Mouse (Mus musculus): ENCODE measurements around the gene Sparc. TPM values are rescaled to one million over a fixed set of nuclear protein-coding genes. Genes with fewer than 3 reads are reported as not detected.
A peak's percentile ranks its signal among the peaks of the same experiment; 100 is the strongest.

Sparc gene
- polyA plus RNA-seq, 1 experiment: 427 TPM

DNA sequence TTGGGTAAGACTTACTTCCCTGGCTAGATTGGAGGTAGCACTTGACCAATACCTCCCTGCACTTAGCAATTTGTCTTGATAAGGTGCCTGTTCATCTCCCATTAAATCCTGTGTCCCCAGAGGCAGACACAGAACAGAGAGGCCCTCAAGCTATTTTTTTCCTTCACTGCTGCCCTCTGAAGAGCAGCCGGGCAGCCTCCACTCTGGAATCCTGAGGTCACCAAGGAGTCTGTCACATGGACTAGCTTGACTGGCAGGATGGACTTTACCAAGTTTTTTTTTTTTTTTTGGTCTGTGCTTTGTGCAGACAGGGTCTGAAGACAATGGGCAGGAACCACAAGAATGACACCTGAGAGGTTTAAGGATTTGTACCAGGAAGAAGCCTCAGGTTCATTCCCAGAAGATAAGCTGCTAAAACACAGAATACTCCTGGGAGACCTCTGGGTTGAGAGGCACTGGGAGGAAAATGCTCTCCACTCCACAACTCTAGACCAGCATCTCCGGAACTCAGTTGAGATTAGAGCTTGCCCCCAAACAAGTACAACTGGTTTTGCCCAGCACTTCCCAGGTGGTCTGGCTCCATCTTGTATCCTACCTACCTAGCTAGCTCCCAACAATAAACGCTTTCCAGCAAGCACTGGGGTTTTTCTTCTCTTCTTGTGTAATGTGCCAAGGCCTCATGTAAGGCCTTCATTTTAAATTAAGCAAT, 37.0 kb upstream of the Sparc start:
- Histone ChIP-seq H3K4me1 (ENCODE audit: control insufficient read depth, insufficient read depth, insufficient read length) (peaks cover 5% of the 10 kb centered on the region; the same call in 1 of the 2 replicates), H3K4me3 (ENCODE audit: extremely low read depth, insufficient read depth, insufficient read length) (peak overlapping the region; percentile 95), H3K36me3 (ENCODE audit: control insufficient read depth, insufficient read depth, low read length) (peaks cover under 1% of the 10 kb centered on the region; the same call in 1 of the 2 replicates), H3K27ac (ENCODE audit: insufficient read depth, low read length) (peak overlapping the region; percentile 70), H3K27me3 (ENCODE audit: control insufficient read depth, insufficient read depth, low read length) (no peaks in the 10 kb centered on the region)
- 77% methylated on average over 3 of the region's 3 CpGs for WGBS
- no peak for DNase-seq (ENCODE audit: low read depth in 1 of 2, low spot score in 2 of 2)
- TF ChIP-seq CTCF (IDR thresholded peaks at IDR 0.05; ENCODE audit: extremely low read depth, insufficient read depth, insufficient read length, insufficient replicate concordance) (no peak), POLR2A (IDR thresholded peaks at IDR 0.05; ENCODE audit: low read depth, low read length) (no peak)

DNA sequence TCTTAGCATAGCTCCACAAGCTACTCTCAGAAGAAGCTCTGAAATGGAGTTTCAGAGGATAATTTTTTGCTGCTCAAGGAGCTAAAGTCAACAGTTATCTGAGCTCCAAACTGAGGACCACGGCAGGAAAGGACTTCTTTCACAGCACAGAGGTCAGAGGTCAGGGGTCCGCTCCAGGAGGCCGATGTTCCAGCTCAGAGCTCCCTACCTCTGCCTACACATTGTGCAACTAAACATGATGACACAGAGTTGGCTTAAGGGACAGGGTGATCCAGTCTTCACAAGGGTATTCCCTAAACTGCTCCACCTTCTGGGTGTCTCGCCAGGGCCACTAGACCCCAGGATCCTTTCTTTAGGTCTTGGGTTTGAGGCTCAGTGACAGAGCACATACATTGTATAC, 35.5 kb upstream of the Sparc start:
- no peak overlapping the region for H3K4me3 ChIP-seq (ENCODE audit: extremely low read depth, insufficient read depth, insufficient read length)
- no peak for DNase-seq (ENCODE audit: low read depth in 1 of 2, low spot score in 2 of 2)
- 79% methylated on average over 4 of the region's 4 CpGs for WGBS
- no peaks in the 10 kb centered on the region for H3K27me3 ChIP-seq (ENCODE audit: control insufficient read depth, insufficient read depth, low read length)
- peaks cover 5% of the 10 kb centered on the region; the same call in 1 of the 2 replicates for H3K4me1 ChIP-seq (ENCODE audit: control insufficient read depth, insufficient read depth, insufficient read length)
- no peak overlapping the region for H3K27ac ChIP-seq (ENCODE audit: insufficient read depth, low read length)
- no peak for TF ChIP-seq POLR2A (IDR thresholded peaks at IDR 0.05; ENCODE audit: low read depth, low read length)
- no peak for TF ChIP-seq CTCF (IDR thresholded peaks at IDR 0.05; ENCODE audit: extremely low read depth, insufficient read depth, insufficient read length, insufficient replicate concordance)
- peaks cover 4% of the 10 kb centered on the region for H3K36me3 ChIP-seq (ENCODE audit: control insufficient read depth, insufficient read depth, low read length)

DNA sequence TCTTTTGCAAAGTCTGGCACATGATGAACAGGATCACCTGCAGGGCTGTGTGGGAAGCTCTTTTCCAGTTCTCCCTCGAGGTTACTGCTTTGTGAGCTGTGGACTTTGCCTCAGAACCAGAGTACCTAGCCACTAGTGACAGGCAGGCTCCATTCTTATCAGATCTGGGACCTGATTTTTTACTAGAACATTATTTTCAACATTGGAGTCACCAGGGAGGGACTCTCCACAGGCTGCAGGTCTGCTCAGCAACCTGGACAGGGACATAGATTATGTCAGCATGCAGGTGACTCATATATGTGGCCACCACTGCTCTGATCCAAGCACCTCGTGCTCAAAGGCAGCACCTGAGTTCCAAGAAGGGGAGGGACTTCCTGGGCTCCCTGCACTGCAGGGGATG, 32.2 kb upstream of the Sparc start:
- no peak overlapping the region for H3K27ac ChIP-seq (ENCODE audit: insufficient read depth, low read length)
- WGBS: 53% methylated on average over 2 of the region's 2 CpGs
- TF ChIP-seq CTCF (IDR thresholded peaks at IDR 0.05; ENCODE audit: extremely low read depth, insufficient read depth, insufficient read length, insufficient replicate concordance): no peak
- no peak for TF ChIP-seq POLR2A (IDR thresholded peaks at IDR 0.05; ENCODE audit: low read depth, low read length)
- no peak overlapping the region for H3K4me3 ChIP-seq (ENCODE audit: extremely low read depth, insufficient read depth, insufficient read length)
- H3K36me3 ChIP-seq (ENCODE audit: control insufficient read depth, insufficient read depth, low read length): peaks cover 11% of the 10 kb centered on the region
- no peak for DNase-seq (ENCODE audit: low read depth in 1 of 2, low spot score in 2 of 2)
- H3K27me3 ChIP-seq (ENCODE audit: control insufficient read depth, insufficient read depth, low read length): no peaks in the 10 kb centered on the region
- peaks cover under 1% of the 10 kb centered on the region; the same call in 1 of the 2 replicates for H3K4me1 ChIP-seq (ENCODE audit: control insufficient read depth, insufficient read depth, insufficient read length)

DNA sequence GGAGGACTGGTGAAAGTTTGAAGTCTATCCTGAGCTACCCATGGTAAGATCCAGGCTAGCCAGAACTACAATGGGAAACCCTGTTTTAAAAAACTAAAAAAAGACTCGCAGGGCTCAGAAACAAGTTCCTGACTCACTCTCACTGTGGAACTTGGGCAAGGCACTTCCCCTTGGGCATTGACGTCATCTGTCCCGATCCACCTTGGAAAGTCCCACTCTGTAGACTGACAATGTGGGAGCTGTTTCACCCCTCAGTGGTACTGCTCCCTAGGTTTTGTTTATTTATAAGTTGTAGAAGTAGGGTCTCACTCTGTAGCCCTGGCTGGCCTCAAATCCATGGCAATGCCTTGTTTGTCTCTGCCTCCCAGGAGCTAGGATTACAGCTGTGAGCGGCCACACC, 30.7 kb upstream of the Sparc start:
- Histone ChIP-seq H3K27ac (ENCODE audit: insufficient read depth, low read length) (peak overlapping the region; percentile 70), H3K4me1 (ENCODE audit: control insufficient read depth, insufficient read depth, insufficient read length) (no peaks in the 10 kb centered on the region), H3K36me3 (ENCODE audit: control insufficient read depth, insufficient read depth, low read length) (peaks cover 17% of the 10 kb centered on the region), H3K27me3 (ENCODE audit: control insufficient read depth, insufficient read depth, low read length) (no peaks in the 10 kb centered on the region), H3K4me3 (ENCODE audit: extremely low read depth, insufficient read depth, insufficient read length) (no peak overlapping the region)
- DNase-seq (ENCODE audit: low read depth in 1 of 2, low spot score in 2 of 2): no peak
- TF ChIP-seq POLR2A (IDR thresholded peaks at IDR 0.05; ENCODE audit: low read depth, low read length) (no peak), CTCF (IDR thresholded peaks at IDR 0.05; ENCODE audit: extremely low read depth, insufficient read depth, insufficient read length, insufficient replicate concordance) (no peak)
- 72% methylated on average over 4 of the region's 4 CpGs for WGBS

DNA sequence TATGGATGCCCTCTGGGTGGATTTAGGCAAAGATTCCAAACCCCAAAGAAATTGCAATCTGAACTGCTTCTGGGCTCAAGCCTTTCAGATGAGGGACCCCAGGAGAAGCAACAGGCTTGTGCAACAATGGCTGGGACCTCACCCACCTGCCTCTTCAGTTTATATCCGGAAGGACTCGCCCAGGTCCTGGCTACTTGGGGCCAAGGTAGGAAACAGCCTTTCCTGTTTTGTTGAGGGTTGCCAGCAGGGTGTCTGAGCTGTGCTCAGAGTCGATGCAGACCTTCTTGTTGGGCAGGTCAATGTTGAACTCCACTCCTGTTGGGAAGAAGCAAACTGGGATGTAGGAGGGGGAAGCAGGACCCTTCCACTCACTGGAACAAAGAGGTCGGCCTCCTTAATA, 27.3 kb upstream of the Sparc start:
- Histone ChIP-seq H3K27me3 (ENCODE audit: control insufficient read depth, insufficient read depth, low read length) (no peaks in the 10 kb centered on the region), H3K27ac (ENCODE audit: insufficient read depth, low read length) (no peak overlapping the region), H3K4me1 (ENCODE audit: control insufficient read depth, insufficient read depth, insufficient read length) (no peaks in the 10 kb centered on the region), H3K4me3 (ENCODE audit: extremely low read depth, insufficient read depth, insufficient read length) (no peak overlapping the region), H3K36me3 (ENCODE audit: control insufficient read depth, insufficient read depth, low read length) (peaks cover 21% of the 10 kb centered on the region)
- no peak for TF ChIP-seq CTCF (IDR thresholded peaks at IDR 0.05; ENCODE audit: extremely low read depth, insufficient read depth, insufficient read length, insufficient replicate concordance)
- no peak for TF ChIP-seq POLR2A (IDR thresholded peaks at IDR 0.05; ENCODE audit: low read depth, low read length)
- no peak for DNase-seq (ENCODE audit: low read depth in 1 of 2, low spot score in 2 of 2)
- 59% methylated on average over 4 of the region's 4 CpGs for WGBS

DNA sequence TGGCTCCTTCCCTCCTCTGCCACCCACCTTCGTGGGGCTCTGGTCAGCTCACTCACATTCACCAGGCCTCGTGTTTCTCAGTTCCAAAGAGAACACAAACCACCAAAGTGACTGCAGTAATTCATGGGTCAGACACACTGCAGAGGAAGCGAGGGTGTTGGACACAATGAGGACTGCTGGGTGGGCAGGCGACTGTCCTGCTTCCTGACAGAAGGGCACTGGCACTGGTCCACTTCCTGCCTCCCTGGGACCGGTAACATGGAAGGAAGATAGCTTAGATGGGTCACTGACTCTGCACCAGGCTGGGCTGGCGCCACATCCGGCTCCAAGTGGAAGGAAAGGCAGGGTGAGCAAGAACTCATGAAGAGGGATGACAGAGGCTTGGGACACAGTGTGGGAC, 26.5 kb upstream of the Sparc start:
- peak overlapping the region; percentile 30; the same call in 1 of the 2 replicates for H3K27ac ChIP-seq (ENCODE audit: insufficient read depth, low read length)
- no peaks in the 10 kb centered on the region for H3K27me3 ChIP-seq (ENCODE audit: control insufficient read depth, insufficient read depth, low read length)
- DNase-seq (ENCODE audit: low read depth in 1 of 2, low spot score in 2 of 2): no peak
- peaks cover 21% of the 10 kb centered on the region for H3K36me3 ChIP-seq (ENCODE audit: control insufficient read depth, insufficient read depth, low read length)
- TF ChIP-seq POLR2A (IDR thresholded peaks at IDR 0.05; ENCODE audit: low read depth, low read length) (no peak), CTCF (IDR thresholded peaks at IDR 0.05; ENCODE audit: extremely low read depth, insufficient read depth, insufficient read length, insufficient replicate concordance) (no peak)
- no peaks in the 10 kb centered on the region for H3K4me1 ChIP-seq (ENCODE audit: control insufficient read depth, insufficient read depth, insufficient read length)
- WGBS: 73% methylated on average over 7 of the region's 7 CpGs
- no peak overlapping the region for H3K4me3 ChIP-seq (ENCODE audit: extremely low read depth, insufficient read depth, insufficient read length)

DNA sequence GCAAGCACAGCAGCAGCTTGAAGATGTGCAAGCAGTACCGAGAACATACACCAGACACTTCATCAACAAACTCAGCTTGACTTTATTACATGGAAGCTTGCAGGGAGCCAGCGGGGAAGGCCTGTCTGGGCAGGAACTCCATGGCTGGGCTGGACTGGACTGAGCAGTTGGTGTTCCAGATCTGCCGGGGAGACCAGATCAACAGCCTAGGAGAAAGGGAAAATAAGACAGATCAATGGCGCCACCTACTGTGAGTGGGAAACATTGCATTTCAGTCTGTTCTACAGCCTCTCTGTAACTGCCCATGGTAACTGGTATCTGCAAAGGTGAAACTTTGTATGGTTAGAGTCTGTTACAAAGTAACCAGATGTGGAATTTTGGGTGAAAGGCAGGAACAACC, 23.6 kb upstream of the Sparc start:
- H3K27ac ChIP-seq (ENCODE audit: insufficient read depth, low read length): no peak overlapping the region
- no peaks in the 10 kb centered on the region for H3K4me1 ChIP-seq (ENCODE audit: control insufficient read depth, insufficient read depth, insufficient read length)
- peak in 1 of 2 experiments; percentile 43 for DNase-seq (ENCODE audit: low read depth in 1 of 2, low spot score in 2 of 2)
- H3K36me3 ChIP-seq (ENCODE audit: control insufficient read depth, insufficient read depth, low read length): peaks cover 15% of the 10 kb centered on the region
- no peaks in the 10 kb centered on the region for H3K27me3 ChIP-seq (ENCODE audit: control insufficient read depth, insufficient read depth, low read length)
- WGBS: 37% methylated on average over 4 of the region's 4 CpGs
- H3K4me3 ChIP-seq (ENCODE audit: extremely low read depth, insufficient read depth, insufficient read length): no peak overlapping the region
- TF ChIP-seq POLR2A (IDR thresholded peaks at IDR 0.05; ENCODE audit: low read depth, low read length): no peak
- TF ChIP-seq CTCF (IDR thresholded peaks at IDR 0.05; ENCODE audit: extremely low read depth, insufficient read depth, insufficient read length, insufficient replicate concordance): peak; percentile 34; the same call in 1 of the 2 replicates
